Mouse (Mus musculus): Measurements from ENCODE around the gene Ass1.

Gene Ass1

DNA sequence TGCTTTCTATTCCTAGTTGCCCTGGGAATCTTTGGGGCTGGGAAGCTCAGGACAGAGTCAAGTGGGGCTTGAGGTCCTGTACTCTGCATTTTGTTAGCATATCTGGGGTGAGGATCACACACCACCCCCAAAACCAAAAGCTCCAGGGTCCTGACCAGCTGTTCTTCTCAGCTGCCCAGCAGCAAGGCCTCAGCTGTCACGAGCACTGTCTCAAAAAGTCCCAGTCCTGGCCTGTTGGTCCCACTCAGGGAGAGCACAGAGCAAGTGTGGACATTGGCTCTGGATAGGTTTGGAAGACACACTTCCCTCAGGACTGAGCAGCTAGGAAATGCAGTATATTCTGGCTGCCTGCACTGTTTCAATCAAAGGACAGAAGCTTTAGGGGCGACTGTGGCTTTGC lies 20.5 kb downstream of the Ass1 start:
- no peak for DNase-seq

GRCm38 (mm10) chr2:31492308-31492707 lies 22.3 kb downstream of the Ass1 start:
- DNase-seq: no peak

DNA sequence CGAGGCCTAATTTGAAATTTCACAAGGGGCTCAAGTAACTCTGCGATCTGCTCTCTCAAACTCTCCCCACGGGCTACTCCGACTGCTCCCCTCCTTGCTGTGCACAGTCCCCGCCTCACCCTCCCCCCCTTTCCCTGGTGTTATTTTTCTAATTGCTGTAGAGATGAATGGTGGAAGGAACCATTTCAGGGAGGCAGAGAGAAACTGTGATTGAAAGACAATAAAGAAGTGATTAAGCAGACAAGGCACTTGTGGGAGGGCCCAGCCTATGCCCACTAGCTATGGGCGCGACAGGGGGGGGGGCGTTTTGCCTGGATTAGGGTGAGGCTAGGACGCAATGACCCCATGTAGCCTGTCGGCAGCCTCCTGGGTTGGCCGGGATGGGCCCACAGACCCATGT lies 23.2 kb downstream of the Ass1 start:
- DNase-seq: no peak

- DNase-seq: no peak
Measured at GRCm38 (mm10) chr2:31494315-31494714, 24.3 kb downstream of the Ass1 start.

DNA sequence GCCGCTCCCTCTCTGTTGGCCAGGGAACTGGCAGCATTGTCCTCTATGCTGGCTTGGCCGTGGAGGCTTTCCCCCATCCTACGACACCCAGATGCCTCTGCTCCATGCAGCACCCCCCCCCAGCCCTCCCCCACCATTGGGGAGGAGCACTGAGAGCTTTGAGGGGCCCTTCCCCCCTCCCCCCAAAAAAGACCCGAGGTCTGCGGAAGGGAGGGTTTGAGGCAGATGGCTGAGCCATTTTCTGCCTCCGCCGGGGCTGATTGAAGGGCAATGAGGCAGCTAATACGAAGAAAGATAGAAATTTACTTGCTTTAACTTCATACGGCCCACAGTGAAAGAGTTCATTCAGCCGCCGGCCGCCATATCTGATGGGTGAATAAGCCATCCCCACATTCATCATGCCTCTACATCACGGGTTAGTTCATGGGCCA lies 25.1 kb downstream of the Ass1 start:
- DNase-seq: no peak

GRCm38 (mm10) chr2:31496141-31496540 lies 26.1 kb downstream of the Ass1 start:
- DNase-seq: no peak

GRCm38 (mm10) chr2:31497113-31497512 lies 27.1 kb downstream of the Ass1 start:
- no peak for DNase-seq

DNA sequence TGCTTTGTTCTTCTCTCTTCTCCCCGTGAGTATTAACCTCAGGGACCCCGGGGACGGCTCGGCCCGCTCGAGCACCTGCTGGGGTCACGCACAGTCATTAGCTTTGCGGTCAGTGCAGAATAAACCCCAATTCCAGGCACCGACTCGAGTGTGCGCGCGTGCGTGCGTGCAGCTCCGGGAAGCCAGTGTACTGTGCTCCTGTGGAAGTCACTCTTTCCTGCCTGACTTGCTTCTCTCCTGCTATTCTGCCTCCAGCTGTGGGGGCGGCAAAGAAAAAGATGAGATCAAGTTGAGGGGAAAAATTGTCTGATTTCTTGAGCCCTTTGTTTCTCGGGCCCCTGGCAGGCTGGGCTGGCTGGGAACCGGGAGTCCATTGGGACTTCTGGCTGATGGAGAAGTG lies 27.6 kb downstream of the Ass1 start:
- DNase-seq: no peak

DNA sequence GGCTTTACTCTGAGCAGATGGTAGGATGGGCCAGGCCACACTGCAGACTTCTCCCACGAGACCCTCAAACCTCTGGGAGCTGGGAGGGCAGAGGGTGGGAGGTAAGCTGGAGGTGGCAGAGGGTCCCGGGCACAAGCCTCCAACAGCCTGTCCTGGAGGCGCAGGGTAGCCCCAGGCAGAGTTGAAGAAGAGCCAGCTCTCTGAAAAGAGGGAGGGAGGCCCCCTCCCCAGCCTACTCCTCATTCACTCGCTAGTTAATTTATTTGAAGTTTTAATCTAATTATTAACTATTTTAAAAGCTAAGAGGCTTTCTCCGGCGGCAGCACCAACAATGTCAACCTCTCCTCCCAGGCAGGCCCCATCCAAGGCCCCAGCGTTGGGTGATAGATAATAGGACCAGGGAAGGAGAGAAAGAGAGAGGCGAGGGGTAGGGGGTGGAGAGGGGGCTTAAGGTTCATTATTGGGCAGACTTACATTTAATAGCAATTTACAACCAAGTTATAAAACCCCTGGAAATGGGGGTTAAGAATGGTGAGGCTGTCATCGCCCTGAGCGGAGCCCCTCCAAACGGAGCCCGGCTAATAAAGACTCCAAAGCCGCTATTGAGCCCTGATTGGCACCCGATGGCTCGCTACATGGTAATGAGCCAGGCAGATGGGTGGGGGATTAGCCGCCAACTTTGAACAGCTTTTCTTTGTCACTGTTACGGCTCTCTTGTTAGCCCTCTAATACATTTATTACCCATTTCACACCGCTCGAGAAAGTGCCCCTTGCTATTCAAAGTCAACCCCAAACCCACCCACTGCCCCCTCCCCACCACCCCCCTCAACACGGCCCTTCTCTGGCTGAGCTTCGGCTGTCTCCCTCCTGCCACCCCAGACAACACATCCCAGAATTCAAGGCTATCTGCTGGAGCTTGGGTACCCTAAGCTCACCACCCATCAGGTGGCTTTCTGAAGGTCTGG lies 29.6 kb downstream of the Ass1 start:
- no peak for DNase-seq

- DNase-seq: no peak
Measured at GRCm38 (mm10) chr2:31500292-31501204, 30.5 kb downstream of the Ass1 start.

- no peak for DNase-seq
Measured at GRCm38 (mm10) chr2:31501448-31502130, 31.6 kb downstream of the Ass1 start.

GRCm38 (mm10) chr2:31502616-31503522 lies 32.9 kb downstream of the Ass1 start:
- no peak for DNase-seq

DNA sequence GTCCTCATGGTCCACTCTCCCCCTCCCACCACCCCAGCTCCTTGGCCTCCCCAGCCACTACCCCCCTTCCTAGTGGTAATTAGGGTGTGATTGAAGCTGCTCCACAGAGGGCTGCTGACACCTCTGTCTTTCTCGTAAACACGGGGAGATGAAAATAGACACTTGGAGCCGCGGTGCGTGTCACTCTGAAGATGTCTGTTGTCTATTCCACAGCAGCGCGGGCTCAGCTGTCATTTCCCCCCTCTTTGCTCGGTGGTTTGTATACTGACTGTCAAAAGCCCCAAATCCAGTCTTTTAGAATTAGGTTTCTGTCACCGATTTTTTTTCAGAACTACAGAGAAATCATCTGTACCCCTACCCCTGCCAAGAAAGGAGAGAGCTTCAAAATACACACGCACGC lies 35.5 kb downstream of the Ass1 start:
- DNase-seq: no peak

DNA sequence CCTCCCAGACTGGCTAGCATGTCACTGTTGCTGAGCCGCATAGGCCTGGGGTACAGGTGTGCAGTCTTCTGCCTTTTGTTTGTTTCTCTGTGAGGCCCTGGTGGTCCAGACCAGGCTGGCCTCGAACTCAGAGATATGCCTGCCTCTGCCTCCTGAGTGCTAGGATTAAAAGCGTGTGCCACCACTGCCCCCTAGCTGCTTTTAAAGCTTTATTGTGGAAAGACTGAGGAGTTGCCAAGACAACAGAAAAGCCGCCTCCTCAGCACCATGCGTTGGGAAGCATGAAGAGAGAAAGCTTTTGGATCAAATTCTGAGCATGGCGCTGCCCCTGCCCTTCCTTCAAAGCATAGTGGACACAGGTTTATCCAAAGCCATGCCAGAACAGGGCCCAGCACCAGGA lies 38.8 kb downstream of the Ass1 start:
- no peak for DNase-seq

GRCm38 (mm10) chr2:31511316-31511715 lies 41.3 kb downstream of the Ass1 start:
- DNase-seq: no peak

DNA sequence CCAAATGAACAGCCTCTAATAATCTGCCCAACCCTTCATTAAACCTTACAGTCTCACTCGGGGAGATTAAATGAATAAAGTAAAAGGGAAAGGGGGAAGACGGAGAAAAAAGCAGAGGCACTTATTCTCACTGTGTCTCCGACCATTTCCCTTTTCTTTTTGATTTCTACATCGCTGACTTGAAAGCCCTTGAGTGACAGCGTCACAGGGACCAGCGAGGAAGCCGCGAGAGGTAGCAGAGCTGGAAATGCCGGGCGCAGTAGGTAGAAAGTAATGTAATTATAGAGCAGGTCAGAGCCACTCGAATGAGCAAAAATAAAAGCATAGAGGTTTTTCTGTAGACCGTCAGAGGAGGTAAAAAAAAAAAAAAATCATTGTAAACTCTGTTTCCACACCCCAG lies 46.5 kb downstream of the Ass1 start:
- DNase-seq: no peak

DNA sequence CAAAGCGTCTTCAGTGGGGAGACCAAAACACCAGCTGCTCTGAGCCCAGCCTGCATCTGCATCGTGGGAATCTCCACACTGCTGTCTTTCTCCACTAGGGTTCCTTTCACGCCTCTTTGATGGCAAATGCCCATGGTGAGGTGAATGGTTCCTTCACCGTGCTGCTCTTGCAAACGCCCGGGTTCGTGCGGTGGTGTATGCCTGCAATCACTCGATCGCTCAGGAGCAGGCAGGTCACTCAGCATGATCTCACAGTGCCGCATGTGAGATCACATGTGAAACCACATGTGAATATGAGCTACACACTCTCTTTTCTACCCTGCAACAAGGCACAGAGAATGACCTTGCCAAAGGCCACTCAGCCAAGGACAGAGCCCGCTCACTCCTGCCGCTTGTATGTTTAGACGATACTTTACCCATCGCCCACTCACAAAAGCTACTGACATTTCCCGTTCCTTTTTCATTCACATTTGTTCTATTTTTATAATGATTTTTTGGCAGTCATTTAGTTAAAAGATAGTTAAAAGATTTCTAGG lies 51.9 kb downstream of the Ass1 start:
- no peak for DNase-seq

DNA sequence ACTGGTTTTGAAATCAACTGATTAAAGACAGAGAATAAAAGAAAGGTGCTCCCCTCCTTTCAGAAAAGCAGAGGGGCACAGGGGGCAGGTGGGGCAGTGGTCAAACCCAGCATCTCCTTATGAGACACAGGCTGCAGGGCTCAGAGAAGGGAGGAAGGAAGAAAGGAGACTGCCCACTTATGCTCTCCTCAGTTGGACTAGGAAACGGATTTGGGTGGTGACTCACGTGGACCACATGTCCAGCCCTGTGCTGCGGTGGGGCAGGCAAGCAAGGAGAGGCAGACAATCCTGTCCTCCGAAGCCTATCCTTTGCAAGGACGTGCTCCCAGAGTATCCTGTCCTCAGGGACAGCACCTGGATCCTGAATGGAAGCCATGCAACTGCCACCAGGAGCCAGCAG lies 54.6 kb downstream of the Ass1 start:
- DNase-seq: no peak

- DNase-seq: no peak
Measured at GRCm38 (mm10) chr2:31525778-31526177, 55.8 kb downstream of the Ass1 start.

- no peak for DNase-seq
Measured at GRCm38 (mm10) chr2:31530201-31530600, 60.2 kb downstream of the Ass1 start.

GRCm38 (mm10) chr2:31537054-31537453 lies 67.0 kb downstream of the Ass1 start:
- DNase-seq: no peak

DNA sequence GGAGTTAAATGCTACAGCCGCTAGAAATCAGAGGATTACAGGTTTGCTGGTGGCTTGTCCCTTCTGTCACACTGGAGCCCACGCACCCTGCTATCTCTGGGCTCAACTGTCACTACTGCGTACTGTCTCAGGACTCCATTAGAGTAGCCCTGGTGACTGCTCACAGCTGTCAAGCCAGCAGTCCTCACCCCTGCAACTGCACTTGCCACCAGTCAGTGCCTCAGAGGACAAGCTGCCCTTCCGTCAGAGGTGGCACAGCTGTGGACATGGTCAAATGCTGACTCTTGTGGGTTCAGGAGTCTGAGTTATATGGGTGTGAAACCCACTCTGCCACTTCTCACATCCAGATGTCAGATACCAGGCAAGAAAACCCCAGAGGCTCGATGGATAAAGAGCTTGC lies 68.7 kb downstream of the Ass1 start:
- DNase-seq: no peak

Measured in thymus, postnatal 14 days (tissue).